Mouse (Mus musculus): ENCODE data around the gene Dnpep. TPM values are rescaled to one million over a fixed set of nuclear protein-coding genes. Genes with fewer than 3 reads are reported as not detected.
A peak's percentile ranks its signal among the peaks of the same experiment; 100 is the strongest.

The Dnpep gene
- polyA plus RNA-seq, 1 experiment: not detected

DNA sequence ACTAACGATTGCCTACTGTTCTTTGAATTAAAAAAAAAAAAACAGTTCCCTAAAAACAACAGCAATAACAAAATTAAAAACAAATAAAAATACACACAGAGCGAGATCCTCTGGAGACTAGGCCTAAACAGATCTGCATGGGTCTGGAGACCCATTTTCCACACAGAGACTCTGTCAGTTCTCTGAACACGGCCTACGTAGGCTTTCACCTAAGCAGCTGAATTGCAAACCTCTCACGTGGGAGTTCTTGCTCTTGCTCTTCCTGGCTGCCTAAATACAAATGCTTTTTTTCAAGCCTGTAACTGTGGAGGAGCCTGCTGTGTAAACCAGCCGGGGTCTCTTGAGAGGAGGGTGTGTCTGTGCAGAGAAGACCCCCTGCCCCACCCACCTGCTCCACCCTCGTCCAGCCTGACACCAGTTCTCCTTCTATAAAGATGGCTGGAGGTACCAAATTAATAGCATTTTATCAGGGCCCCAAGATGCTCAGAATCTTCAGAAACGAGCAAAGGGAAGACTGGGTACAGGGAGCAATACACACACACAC is 27.8 kb downstream of the Dnpep start:
- Histone ChIP-seq H3K27ac (ENCODE audit: insufficient read depth, low read depth, low read length) (peak overlapping the region; percentile 68), H3K4me1 (ENCODE audit: control insufficient read depth, insufficient read depth, low read length) (peaks cover 33% of the 10 kb centered on the region), H3K4me3 (ENCODE audit: insufficient read depth, low read depth, low read length) (no peak overlapping the region)
- TF ChIP-seq CTCF (IDR thresholded peaks at IDR 0.05; ENCODE audit: insufficient read depth, low read depth, low read length): no peak
- TF ChIP-seq POLR2A (IDR thresholded peaks at IDR 0.05; ENCODE audit: insufficient read depth, low read depth, low read length): no peak
- WGBS: 22% methylated on average over 8 of the region's 8 CpGs

DNA sequence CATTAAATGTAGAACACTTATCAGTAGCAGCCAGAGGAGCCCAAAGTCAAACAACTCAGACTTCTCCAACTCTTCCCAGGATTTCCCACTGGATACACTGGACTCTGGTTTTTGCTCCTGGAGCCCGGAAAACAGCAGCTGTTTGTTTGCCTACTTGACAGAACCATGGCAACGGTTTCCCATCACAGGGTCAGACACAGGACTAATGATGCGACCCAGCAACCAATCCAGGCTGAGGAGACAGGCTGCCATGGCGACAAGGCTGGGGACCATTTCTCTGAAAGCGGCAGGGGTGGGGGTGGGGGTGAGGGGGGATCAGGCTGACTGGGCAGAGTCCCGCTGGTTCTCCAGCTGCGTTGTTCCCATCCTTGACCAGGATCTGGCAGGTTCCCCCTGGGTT is 28.4 kb downstream of the Dnpep start:
- 8% methylated on average over 7 of the region's 7 CpGs for WGBS
- H3K27ac ChIP-seq (ENCODE audit: insufficient read depth, low read depth, low read length): peak overlapping the region; percentile 50

DNA sequence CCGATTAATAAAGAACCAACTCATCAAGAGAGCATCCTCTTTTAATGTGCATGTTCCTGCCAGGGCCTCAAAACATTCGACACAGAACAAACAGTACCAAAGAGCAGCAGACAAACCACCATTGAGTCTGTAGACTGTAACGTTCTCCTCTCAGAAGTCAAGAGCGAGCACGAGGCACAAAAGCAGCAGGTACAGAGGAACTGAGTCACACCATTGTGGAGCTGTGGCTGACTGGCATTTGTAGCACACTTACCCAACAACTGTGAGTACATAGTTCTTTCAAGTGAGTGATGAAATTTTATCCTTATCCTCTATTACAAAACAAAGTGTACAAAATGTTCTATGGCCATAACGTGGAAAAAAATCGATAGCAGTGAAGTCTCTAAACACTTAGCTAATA is 32.9 kb downstream of the Dnpep start:
- peaks cover 8% of the 10 kb centered on the region for H3K4me1 ChIP-seq (ENCODE audit: control insufficient read depth, insufficient read depth, low read length)
- no peak for TF ChIP-seq POLR2A (IDR thresholded peaks at IDR 0.05; ENCODE audit: insufficient read depth, low read depth, low read length)
- no peak for TF ChIP-seq CTCF (IDR thresholded peaks at IDR 0.05; ENCODE audit: insufficient read depth, low read depth, low read length)
- H3K27ac ChIP-seq (ENCODE audit: insufficient read depth, low read depth, low read length): no peak overlapping the region
- no peak overlapping the region for H3K4me3 ChIP-seq (ENCODE audit: insufficient read depth, low read depth, low read length)
- 82% methylated on average over 7 of the region's 7 CpGs for WGBS

More for the DNA sequence above, 28.4 kb downstream of the Dnpep start:
- peaks cover 32% of the 10 kb centered on the region for H3K4me1 ChIP-seq (ENCODE audit: control insufficient read depth, insufficient read depth, low read length)
- no peak overlapping the region for H3K4me3 ChIP-seq (ENCODE audit: insufficient read depth, low read depth, low read length)
- TF ChIP-seq POLR2A (IDR thresholded peaks at IDR 0.05; ENCODE audit: insufficient read depth, low read depth, low read length): no peak
- no peak for TF ChIP-seq CTCF (IDR thresholded peaks at IDR 0.05; ENCODE audit: insufficient read depth, low read depth, low read length)

DNA sequence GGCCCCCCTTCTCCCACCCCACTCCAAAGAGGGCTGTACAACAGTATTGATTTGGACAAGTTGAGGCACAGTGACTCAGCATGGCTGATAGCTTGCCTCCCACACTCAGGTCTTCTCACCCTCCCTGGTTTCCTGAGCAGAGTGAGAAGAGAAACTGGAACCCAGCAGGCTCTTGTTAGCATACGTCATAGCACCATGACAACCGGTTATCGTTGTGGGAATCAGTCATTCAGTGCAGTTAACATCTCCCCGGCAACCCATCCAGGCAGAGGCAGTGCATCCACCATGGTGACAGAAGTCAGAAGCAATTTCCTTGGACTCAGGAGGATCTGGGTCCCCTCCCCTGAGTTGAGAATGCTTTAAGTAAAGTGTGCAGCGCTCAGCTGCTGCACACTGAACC is 34.8 kb downstream of the Dnpep start:
- 44% methylated on average over 5 of the region's 5 CpGs for WGBS
- TF ChIP-seq CTCF (IDR thresholded peaks at IDR 0.05; ENCODE audit: insufficient read depth, low read depth, low read length) (no peak), POLR2A (IDR thresholded peaks at IDR 0.05; ENCODE audit: insufficient read depth, low read depth, low read length) (no peak)
- no peak overlapping the region for H3K4me3 ChIP-seq (ENCODE audit: insufficient read depth, low read depth, low read length)
- H3K4me1 ChIP-seq (ENCODE audit: control insufficient read depth, insufficient read depth, low read length): peaks cover 4% of the 10 kb centered on the region
- H3K27ac ChIP-seq (ENCODE audit: insufficient read depth, low read depth, low read length): no peak overlapping the region

DNA sequence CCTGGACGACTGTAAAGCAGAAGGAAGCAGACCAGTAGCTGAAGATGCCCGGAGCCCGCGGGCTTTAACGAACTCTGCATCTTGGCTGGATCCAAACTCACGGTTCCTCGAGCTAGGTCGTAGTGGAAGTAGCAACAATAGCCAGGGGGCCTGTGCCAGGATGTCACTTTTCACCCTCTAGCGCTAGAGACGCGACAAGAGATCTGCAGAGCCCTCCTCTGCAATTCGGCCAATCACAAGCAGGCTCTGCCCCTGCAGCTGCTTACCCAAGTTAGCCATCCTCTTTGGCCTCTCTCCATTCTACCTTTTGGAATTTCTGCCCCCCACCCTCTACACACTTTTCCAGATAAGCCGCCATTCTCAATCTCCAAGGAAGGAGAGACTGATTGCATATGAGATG is 39.6 kb downstream of the Dnpep start, which contains the start of gene Resp18:
Resp18 (minus strand) TSS at position 188 of the 400 bp plus-strand sequence.
- H3K4me1 ChIP-seq (ENCODE audit: control insufficient read depth, insufficient read depth, low read length): peaks cover 9% of the 10 kb centered on the region
- peak within 1 kb of the TSS; percentile 42 for H3K4me3 ChIP-seq (ENCODE audit: insufficient read depth, low read depth, low read length)
- TF ChIP-seq CTCF (IDR thresholded peaks at IDR 0.05; ENCODE audit: insufficient read depth, low read depth, low read length) (no peak), POLR2A (IDR thresholded peaks at IDR 0.05; ENCODE audit: insufficient read depth, low read depth, low read length) (no peak)
- WGBS: 9% methylated on average over 13 of the region's 13 CpGs
- no peak within 1 kb of the TSS for H3K27ac ChIP-seq (ENCODE audit: insufficient read depth, low read depth, low read length)

DNA sequence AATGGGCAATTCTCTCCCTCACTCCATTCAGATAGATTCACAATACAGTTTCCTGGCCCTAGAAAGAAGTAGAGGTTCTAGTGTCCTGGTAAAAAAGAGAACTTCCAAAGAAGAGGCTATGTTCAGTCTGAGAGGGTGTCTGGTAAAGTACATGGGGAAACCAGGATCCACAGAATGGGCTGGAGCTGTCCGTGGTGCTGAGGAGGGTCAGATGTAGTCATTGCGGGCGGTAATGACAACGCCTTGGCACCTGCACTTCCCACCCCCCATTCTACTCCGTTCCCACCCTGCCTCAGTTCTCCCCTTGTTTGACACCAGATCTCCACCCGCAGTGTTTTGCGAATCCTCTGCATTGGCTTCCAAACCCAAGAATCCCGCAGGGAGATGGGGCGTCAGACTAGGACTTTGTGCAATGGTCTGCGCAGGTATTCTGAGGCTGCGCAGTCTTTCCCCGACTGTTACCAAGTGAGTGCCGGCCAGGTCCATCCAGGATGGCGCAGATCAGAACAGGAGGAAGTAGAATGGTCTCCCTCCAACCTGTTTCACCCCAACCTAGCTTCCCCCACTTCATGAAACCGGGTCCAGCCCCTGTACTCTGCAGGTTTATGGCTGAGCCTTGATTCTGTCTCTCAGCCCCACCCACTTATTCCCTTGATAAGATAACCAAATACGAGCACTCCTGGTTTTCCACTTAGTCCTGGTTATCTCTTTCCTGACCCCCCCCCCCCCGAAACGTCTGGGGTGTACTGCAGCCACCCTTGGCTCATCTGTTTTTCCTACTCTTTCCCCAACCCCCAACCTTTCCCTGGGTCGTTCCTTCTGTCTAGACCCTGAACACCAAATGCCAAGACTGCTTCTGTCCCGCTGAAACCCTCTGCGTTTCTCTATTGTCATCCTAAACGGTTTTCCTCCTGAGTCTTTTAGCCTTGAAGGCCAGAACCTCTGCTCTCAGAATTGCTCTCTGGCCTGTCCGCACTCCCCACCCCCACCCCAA is 40.3 kb downstream of the Dnpep start:
- Histone ChIP-seq H3K4me1 (ENCODE audit: control insufficient read depth, insufficient read depth, low read length) (peaks cover 9% of the 10 kb centered on the region), H3K27ac (ENCODE audit: insufficient read depth, low read depth, low read length) (no peak overlapping the region), H3K4me3 (ENCODE audit: insufficient read depth, low read depth, low read length) (peak overlapping the region; percentile 42)
- 3% methylated on average over 23 of the region's 23 CpGs for WGBS
- TF ChIP-seq CTCF (IDR thresholded peaks at IDR 0.05; ENCODE audit: insufficient read depth, low read depth, low read length): no peak

DNA sequence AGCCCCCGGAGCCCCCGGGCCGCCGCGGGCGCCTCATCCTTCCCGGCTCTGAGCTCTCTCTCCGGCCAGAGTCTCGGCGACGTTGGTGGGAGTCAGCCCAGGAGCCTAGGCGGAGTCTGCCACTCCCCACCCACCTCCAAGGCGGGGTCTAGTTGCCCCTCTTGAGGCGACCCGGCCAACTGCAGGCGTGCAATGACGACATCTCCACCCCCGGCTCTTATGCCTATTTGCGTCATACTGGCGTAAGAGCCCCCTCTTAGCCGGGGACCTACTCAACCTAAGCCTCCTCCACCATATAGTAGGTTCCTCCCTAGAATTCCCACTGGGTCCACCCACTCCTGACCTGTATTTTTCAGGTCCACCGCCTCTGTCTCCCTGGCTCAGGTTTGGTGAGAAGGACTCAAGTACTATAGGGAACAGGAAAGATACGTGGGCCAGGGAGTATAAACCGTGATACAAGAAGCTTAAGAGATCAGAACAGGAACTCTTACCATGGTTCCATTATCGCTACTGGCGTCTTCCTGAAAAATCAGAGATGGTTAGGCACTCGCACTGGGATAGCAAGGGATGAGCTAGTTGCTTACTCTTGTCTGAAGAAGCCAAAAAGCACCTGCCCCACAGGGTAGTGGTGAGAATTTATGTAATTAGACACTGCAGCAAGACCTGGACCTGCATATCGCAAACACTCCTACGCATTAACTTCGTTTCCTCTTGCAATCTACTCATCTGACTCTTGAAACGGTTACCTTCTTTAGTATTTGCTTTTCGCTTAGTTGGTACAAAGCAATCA is 53.5 kb downstream of the Dnpep start, which contains the start of gene Ptprn:
Ptprn (minus strand) TSS at position 412 of the 790 bp plus-strand sequence.
- 6% methylated on average over 32 of the region's 32 CpGs for WGBS
- TF ChIP-seq CTCF (IDR thresholded peaks at IDR 0.05; ENCODE audit: insufficient read depth, low read depth, low read length) (peak; percentile 34; the same call in 1 of the 2 replicates), POLR2A (IDR thresholded peaks at IDR 0.05; ENCODE audit: insufficient read depth, low read depth, low read length) (peak; percentile 45; the same call in 1 of the 2 replicates)
- Histone ChIP-seq H3K4me3 (ENCODE audit: insufficient read depth, low read depth, low read length) (peak within 1 kb of the TSS; percentile 87), H3K4me1 (ENCODE audit: control insufficient read depth, insufficient read depth, low read length) (peaks cover 4% of the 10 kb centered on the region), H3K27ac (ENCODE audit: insufficient read depth, low read depth, low read length) (peak within 1 kb of the TSS; percentile 95)
